Mouse (Mus musculus) ES-E14 (cell line): ENCODE measurements around the gene Mttp.

Experiments used
- CHD2 ChIP-seq: IDR thresholded peaks from 2 replicates; pipeline ENCODE4 v1.6.1; 2014; ENCODE audit warnings: mild to moderate bottlenecking, low read depth, low read length, inconsistent platforms
- HCFC1 ChIP-seq: IDR thresholded peaks from 2 replicates; pipeline ENCODE4 v1.6.1; 2012; ENCODE audit warnings: low read length, inconsistent platforms, borderline replicate concordance; ENCODE audit not compliant: insufficient read depth
- MAFK ChIP-seq: IDR thresholded peaks from 2 replicates; pipeline ENCODE4 v1.6.1; 2014; ENCODE audit warnings: mild to moderate bottlenecking, low read depth, low read length, inconsistent platforms; ENCODE audit not compliant: insufficient read depth
- ZNF384 ChIP-seq: IDR thresholded peaks from 2 replicates; pipeline ENCODE4 v1.6.1; 2012; ENCODE audit warnings: low read depth, low read length, inconsistent platforms

GRCm38 (mm10) chr3:138144642-138145171, at the start of gene Mttp:
- TF ChIP-seq CHD2 = no peak
- TF ChIP-seq ZNF384 = no peak
- TF ChIP-seq HCFC1 = 0 out of 2 replicates have a peak, but pooled peaks have one; percentile 23
- no peak for TF ChIP-seq MAFK
